Mouse (Mus musculus) left cerebral cortex, adult 8-10 months (tissue): Measurements from ENCODE around the gene Dlgap4. TPM values are rescaled to one million over a fixed set of nuclear protein-coding genes. Genes with fewer than 3 reads are reported as not detected.

Source experiments
- DNase-seq, 2 experiments: peaks; one replicate each; pipeline ENCODE4 v3.0.0; 2022; ENCODE audit warnings: low spot score in 2 of 2
- total RNA-seq, 4 experiments: library from RNA; stranded (reverse); gene quantifications; 2 replicates each; pipeline ENCODE4 v1.2.4; 2022

The Dlgap4 gene
- total RNA-seq, 4 experiments from 2014 or later: 201 to 218 (median 204) TPM

GRCm38 (mm10) chr2:156698168-156698567, 84.7 kb downstream of the Dlgap4 start:
- DNase-seq: no peak

- DNase-seq: peak; percentile 48 to 89
Observed at GRCm38 (mm10) chr2:156705473-156705872, 92.0 kb downstream of the Dlgap4 start.

- no peak for DNase-seq
Observed at GRCm38 (mm10) chr2:156716683-156717082, 103.2 kb downstream of the Dlgap4 start.

GRCm38 (mm10) chr2:156717320-156718281, 104.1 kb downstream of the Dlgap4 start:
- DNase-seq: peak; percentile 61 to 91

- no peak for DNase-seq
Observed at GRCm38 (mm10) chr2:156718793-156719192, 105.3 kb downstream of the Dlgap4 start.

GRCm38 (mm10) chr2:156719549-156720312, 106.2 kb downstream of the Dlgap4 start:
- DNase-seq: no peak

GRCm38 (mm10) chr2:156720313-156720674, 106.8 kb downstream of the Dlgap4 start:
- peak in 1 of 2 experiments; percentile 60 for DNase-seq

- peak; percentile 90 to 94 for DNase-seq
Observed at GRCm38 (mm10) chr2:156720675-156721553, 107.4 kb downstream of the Dlgap4 start.

- no peak for DNase-seq
Observed at GRCm38 (mm10) chr2:156721554-156722070, 108.1 kb downstream of the Dlgap4 start.

GRCm38 (mm10) chr2:156722071-156722575, 108.6 kb downstream of the Dlgap4 start:
- DNase-seq: peak in 1 of 2 experiments; percentile 75

GRCm38 (mm10) chr2:156722752-156723151, 109.2 kb downstream of the Dlgap4 start:
- DNase-seq: no peak

GRCm38 (mm10) chr2:156723899-156724523, 110.5 kb downstream of the Dlgap4 start:
- DNase-seq: no peak

GRCm38 (mm10) chr2:156724871-156725270, 111.4 kb downstream of the Dlgap4 start:
- DNase-seq: no peak

- DNase-seq: no peak
Observed at GRCm38 (mm10) chr2:156726344-156726743, 112.8 kb downstream of the Dlgap4 start.

GRCm38 (mm10) chr2:156726878-156727277, 113.4 kb downstream of the Dlgap4 start:
- no peak for DNase-seq

- DNase-seq: no peak
Observed at GRCm38 (mm10) chr2:156729537-156730469, 116.3 kb downstream of the Dlgap4 start.

GRCm38 (mm10) chr2:156730501-156730921, 117.0 kb downstream of the Dlgap4 start:
- no peak for DNase-seq

- no peak for DNase-seq
Observed at GRCm38 (mm10) chr2:156731592-156731991, 118.1 kb downstream of the Dlgap4 start.

- DNase-seq: peak; percentile 43 to 87
Observed at GRCm38 (mm10) chr2:156732109-156732508, 118.6 kb downstream of the Dlgap4 start.
